Mouse (Mus musculus): Measurements from ENCODE around the gene Ccdc47. TPM values are rescaled to one million over a fixed set of nuclear protein-coding genes. Genes with fewer than 3 reads are reported as not detected.
A peak's percentile ranks its signal among the peaks of the same experiment; 100 is the strongest.

The Ccdc47 gene
- total and polyA plus RNA-seq, 2 experiments, result 16.9 to 48.9 TPM

DNA sequence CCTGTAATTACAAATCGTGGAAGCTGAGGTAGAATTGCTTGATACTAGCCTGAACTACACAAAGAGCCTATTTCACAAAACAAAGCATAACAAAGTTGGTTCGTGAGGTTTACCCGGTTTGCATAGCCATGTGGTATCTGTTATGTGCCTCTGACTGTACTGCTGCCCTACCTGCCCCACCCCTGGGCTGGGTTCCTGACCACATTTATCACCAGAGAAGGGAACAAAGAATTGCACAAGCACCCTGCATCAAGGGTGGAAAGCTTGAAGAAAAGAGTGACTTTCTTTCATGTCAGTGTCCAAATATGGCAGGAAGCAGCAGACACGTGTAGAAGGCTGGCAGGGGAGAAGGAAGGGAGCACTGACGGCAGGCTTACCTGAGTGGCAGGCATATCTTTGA lies 48.7 kb downstream of the Ccdc47 start:
- no peaks in the 10 kb centered on the region for H3K4me1 ChIP-seq (ENCODE audit: control insufficient read depth, insufficient read depth, low read length)
- no peaks in the 10 kb centered on the region for H3K27me3 ChIP-seq (ENCODE audit: control insufficient read depth, insufficient read depth, low read length)
- no peak for DNase-seq (ENCODE audit: extremely low read depth, low read depth, low spot score)
- no peak overlapping the region for H3K27ac ChIP-seq (replicated peaks; ENCODE audit: insufficient read depth, low read depth, low read length)
- no peak overlapping the region for H3K4me3 ChIP-seq (ENCODE audit: insufficient read depth, low read depth, low read length)
- peaks cover 2% of the 10 kb centered on the region; the same call in 1 of the 2 replicates for H3K36me3 ChIP-seq (ENCODE audit: control insufficient read depth, insufficient read depth, low read length)
- no peak overlapping the region for H3K9ac ChIP-seq (ENCODE audit: low read depth, low read length)
- 93% methylated on average over 5 of the region's 5 CpGs for WGBS
- no peaks in the 10 kb centered on the region for H3K79me2 ChIP-seq (ENCODE audit: control insufficient read depth, insufficient read depth, low read length)
- TF ChIP-seq POLR2A (IDR thresholded peaks at IDR 0.05; ENCODE audit: extremely low read depth, insufficient read depth, low read length) (no peak), CTCF (IDR thresholded peaks at IDR 0.05; ENCODE audit: low read depth, low read length) (no peak)

DNA sequence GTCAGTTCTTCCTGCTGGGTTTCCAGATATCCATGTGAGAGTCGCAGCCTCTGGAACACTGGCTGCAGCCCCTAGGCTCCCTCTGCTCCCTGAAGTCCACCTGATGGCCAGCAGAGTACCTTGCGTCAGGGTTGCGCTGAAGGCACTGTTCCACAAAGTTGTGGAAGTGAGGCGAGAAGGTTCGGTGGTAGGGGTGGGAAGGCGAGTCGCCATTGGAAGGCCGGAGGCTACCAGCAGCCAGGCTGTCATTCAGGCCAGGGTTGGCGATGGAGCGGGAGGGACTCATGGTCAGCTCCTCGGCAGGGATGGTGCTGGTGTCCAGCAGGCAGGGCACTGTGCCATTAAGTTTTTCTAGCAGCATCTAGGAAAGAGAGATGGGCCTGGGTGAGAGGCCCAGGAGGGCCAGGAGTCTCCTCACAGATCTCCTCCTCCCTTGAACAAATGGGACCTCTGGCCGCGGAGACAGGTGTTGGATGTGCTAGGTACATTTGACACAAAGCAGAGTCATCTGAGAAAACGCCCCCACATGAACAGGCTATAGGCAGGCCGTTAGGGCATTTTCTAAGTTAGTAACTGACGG lies 51.5 kb downstream of the Ccdc47 start:
- Histone ChIP-seq H3K9ac (ENCODE audit: low read depth, low read length) (peak overlapping the region; percentile 37; the same call in 1 of the 2 replicates), H3K27ac (replicated peaks; ENCODE audit: insufficient read depth, low read depth, low read length) (peak overlapping the region; percentile 79), H3K4me1 (ENCODE audit: control insufficient read depth, insufficient read depth, low read length) (peaks cover 5% of the 10 kb centered on the region; the same call in 1 of the 2 replicates), H3K79me2 (ENCODE audit: control insufficient read depth, insufficient read depth, low read length) (no peaks in the 10 kb centered on the region), H3K27me3 (ENCODE audit: control insufficient read depth, insufficient read depth, low read length) (no peaks in the 10 kb centered on the region), H3K36me3 (ENCODE audit: control insufficient read depth, insufficient read depth, low read length) (peaks cover 2% of the 10 kb centered on the region; the same call in 1 of the 2 replicates), H3K4me3 (ENCODE audit: insufficient read depth, low read depth, low read length) (peak overlapping the region; percentile 50)
- no peak for DNase-seq (ENCODE audit: extremely low read depth, low read depth, low spot score)
- 82% methylated on average over 16 of the region's 16 CpGs for WGBS
- TF ChIP-seq CTCF (IDR thresholded peaks at IDR 0.05; ENCODE audit: low read depth, low read length) (no peak), POLR2A (IDR thresholded peaks at IDR 0.05; ENCODE audit: extremely low read depth, insufficient read depth, low read length) (no peak)

DNA sequence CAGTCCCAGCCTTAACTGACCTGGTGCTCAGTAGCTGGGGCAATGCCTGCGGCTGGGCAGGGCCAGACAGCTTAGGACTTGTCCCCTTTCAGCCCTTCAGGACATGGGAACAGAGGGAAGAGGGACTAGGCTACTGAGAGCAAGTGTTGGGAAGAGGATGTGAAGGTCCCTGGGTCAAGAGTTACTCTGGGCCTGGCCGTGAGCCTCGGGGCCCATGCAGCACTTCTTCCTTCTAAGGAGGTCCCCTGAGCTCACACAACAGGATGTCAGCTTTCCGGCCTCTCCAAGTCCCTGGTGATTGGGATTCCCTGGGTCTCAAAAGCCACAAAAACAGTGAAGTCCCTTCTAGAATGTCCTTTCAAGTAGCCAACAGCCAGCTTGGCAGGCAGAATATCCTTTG lies 52.6 kb downstream of the Ccdc47 start:
- H3K27me3 ChIP-seq (ENCODE audit: control insufficient read depth, insufficient read depth, low read length), result no peaks in the 10 kb centered on the region
- no peaks in the 10 kb centered on the region for H3K79me2 ChIP-seq (ENCODE audit: control insufficient read depth, insufficient read depth, low read length)
- TF ChIP-seq CTCF (IDR thresholded peaks at IDR 0.05; ENCODE audit: low read depth, low read length), result no peak
- TF ChIP-seq POLR2A (IDR thresholded peaks at IDR 0.05; ENCODE audit: extremely low read depth, insufficient read depth, low read length), result no peak
- H3K36me3 ChIP-seq (ENCODE audit: control insufficient read depth, insufficient read depth, low read length), result peaks cover 2% of the 10 kb centered on the region; the same call in 1 of the 2 replicates
- peak overlapping the region; percentile 79 for H3K27ac ChIP-seq (replicated peaks; ENCODE audit: insufficient read depth, low read depth, low read length)
- WGBS, result 77% methylated on average over 4 of the region's 4 CpGs
- H3K4me3 ChIP-seq (ENCODE audit: insufficient read depth, low read depth, low read length), result peak overlapping the region; percentile 37
- no peak overlapping the region; the same call in 1 of the 2 replicates for H3K9ac ChIP-seq (ENCODE audit: low read depth, low read length)
- DNase-seq (ENCODE audit: extremely low read depth, low read depth, low spot score), result peak; percentile 24
- peaks cover 5% of the 10 kb centered on the region; the same call in 1 of the 2 replicates for H3K4me1 ChIP-seq (ENCODE audit: control insufficient read depth, insufficient read depth, low read length)

DNA sequence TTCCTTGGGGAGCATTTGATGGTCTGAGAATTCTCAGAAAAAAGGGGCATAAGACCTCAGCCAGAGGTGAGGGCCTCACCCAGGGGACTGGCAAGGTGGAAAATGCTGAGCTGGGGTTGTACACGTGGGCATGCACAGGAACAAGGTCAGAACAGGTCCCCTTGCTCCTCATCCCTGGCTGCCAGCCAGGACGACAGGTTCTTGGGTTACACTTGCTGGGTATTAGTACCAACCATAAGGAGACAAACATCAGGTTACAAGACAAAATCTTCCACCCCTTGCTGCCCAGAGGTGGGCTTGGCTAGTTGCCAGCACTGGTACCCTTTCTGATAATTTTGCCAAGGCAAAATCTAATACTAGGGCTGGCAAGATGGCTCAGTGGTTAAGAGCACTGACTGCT lies 53.9 kb downstream of the Ccdc47 start:
- Histone ChIP-seq H3K27me3 (ENCODE audit: control insufficient read depth, insufficient read depth, low read length) (no peaks in the 10 kb centered on the region), H3K4me3 (ENCODE audit: insufficient read depth, low read depth, low read length) (no peak overlapping the region), H3K36me3 (ENCODE audit: control insufficient read depth, insufficient read depth, low read length) (no peaks in the 10 kb centered on the region), H3K27ac (replicated peaks; ENCODE audit: insufficient read depth, low read depth, low read length) (no peak overlapping the region), H3K4me1 (ENCODE audit: control insufficient read depth, insufficient read depth, low read length) (peaks cover 5% of the 10 kb centered on the region; the same call in 1 of the 2 replicates), H3K9ac (ENCODE audit: low read depth, low read length) (no peak overlapping the region), H3K79me2 (ENCODE audit: control insufficient read depth, insufficient read depth, low read length) (no peaks in the 10 kb centered on the region)
- 87% methylated on average over 2 of the region's 2 CpGs for WGBS
- DNase-seq (ENCODE audit: extremely low read depth, low read depth, low spot score), result no peak
- TF ChIP-seq POLR2A (IDR thresholded peaks at IDR 0.05; ENCODE audit: extremely low read depth, insufficient read depth, low read length) (no peak), CTCF (IDR thresholded peaks at IDR 0.05; ENCODE audit: low read depth, low read length) (no peak)

DNA sequence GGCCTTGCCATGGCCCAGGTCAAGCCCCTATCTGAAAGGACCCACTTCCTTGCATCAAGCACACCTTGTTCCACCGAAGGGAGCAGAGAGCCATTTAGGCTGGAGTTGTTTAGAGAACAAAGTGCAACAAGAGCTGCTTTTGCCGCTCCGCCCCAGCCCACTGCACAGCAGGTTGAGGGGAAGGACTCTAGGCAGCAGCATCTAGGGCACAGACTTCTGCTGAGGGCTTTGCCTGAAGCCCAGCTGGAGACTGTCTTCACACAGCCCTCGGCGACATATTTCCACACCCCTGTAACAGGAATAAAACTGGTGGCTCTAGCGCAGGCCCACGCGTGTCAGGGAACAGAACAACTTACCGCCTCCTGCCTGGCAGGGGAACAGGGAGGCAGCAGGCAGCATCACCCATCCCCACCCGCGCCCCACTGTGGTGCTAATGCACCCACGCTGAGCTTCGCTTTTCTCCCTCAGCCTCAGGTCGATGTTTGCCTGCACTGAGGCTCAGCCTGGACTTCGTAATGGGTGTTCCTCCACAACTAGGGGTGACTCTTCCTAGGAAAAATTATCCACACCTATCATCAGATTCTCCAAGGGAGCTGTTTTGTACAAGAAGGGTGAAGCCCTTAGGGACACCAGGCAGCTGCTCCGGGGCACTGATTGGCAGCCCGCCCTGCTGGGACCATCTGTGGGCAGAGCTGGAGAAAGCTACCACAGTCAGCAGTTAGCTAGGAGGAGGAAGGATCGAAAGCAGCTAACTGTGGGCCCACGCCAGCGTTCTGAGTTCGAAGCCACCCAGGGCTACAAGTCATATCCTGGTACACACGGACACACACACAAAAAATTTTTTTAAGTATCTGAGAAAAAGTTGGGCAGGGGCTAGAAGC lies 55.1 kb downstream of the Ccdc47 start, which contains the start of the genes Gm10840 and Limd2:
TSS of gene Gm10840 (plus strand) at position 10 of the 881 bp plus-strand sequence.
TSS of gene Limd2 (minus strand) at position 20 of the 881 bp plus-strand sequence.
- no peaks in the 10 kb centered on the region for H3K79me2 ChIP-seq (ENCODE audit: control insufficient read depth, insufficient read depth, low read length)
- peak within 1 kb of the TSS; percentile 66 for H3K4me3 ChIP-seq (ENCODE audit: insufficient read depth, low read depth, low read length)
- peak within 1 kb of the TSS; percentile 82 for H3K9ac ChIP-seq (ENCODE audit: low read depth, low read length)
- H3K4me1 ChIP-seq (ENCODE audit: control insufficient read depth, insufficient read depth, low read length), result peaks cover 5% of the 10 kb centered on the region; the same call in 1 of the 2 replicates
- peak within 1 kb of the TSS; percentile 16 for H3K27ac ChIP-seq (replicated peaks; ENCODE audit: insufficient read depth, low read depth, low read length)
- no peaks in the 10 kb centered on the region for H3K36me3 ChIP-seq (ENCODE audit: control insufficient read depth, insufficient read depth, low read length)
- DNase-seq (ENCODE audit: extremely low read depth, low read depth, low spot score), result peak; percentile 46
- WGBS, result 54% methylated on average over 22 of the region's 22 CpGs
- no peak for TF ChIP-seq POLR2A (IDR thresholded peaks at IDR 0.05; ENCODE audit: extremely low read depth, insufficient read depth, low read length)
- no peak for TF ChIP-seq CTCF (IDR thresholded peaks at IDR 0.05; ENCODE audit: low read depth, low read length)
- no peaks in the 10 kb centered on the region for H3K27me3 ChIP-seq (ENCODE audit: control insufficient read depth, insufficient read depth, low read length)
